Mouse (Mus musculus): ENCODE measurements at regions not wholly inside any gene's neighbourhood (a gene's known extent, or its start where the extent isn't known, plus 50 kb on each side); places are given as distances from the start of the nearest gene placed in this dataset.

- DNase-seq (ENCODE audit: low spot score in 2 of 2) = no peak
Measured at GRCm38 (mm10) chr12:15741219-15741618, 75.5 kb downstream of the Trib2 start.

GRCm38 (mm10) chr12:15738989-15739388 lies 77.7 kb downstream of the Trib2 start:
- no peak for DNase-seq (ENCODE audit: low spot score in 2 of 2)

GRCm38 (mm10) chr12:15731261-15731660 lies 85.5 kb downstream of the Trib2 start:
- DNase-seq (ENCODE audit: low spot score in 2 of 2) = no peak

GRCm38 (mm10) chr12:15729696-15730095 lies 87.0 kb downstream of the Trib2 start:
- no peak for DNase-seq (ENCODE audit: low spot score in 2 of 2)

- DNase-seq (ENCODE audit: low spot score in 2 of 2) = no peak
Measured at GRCm38 (mm10) chr12:15723529-15723928, 93.2 kb downstream of the Trib2 start.

GRCm38 (mm10) chr12:15722161-15722560 lies 94.6 kb downstream of the Trib2 start:
- DNase-seq (ENCODE audit: low spot score in 2 of 2) = no peak

- DNase-seq (ENCODE audit: low spot score in 2 of 2) = no peak
Measured at GRCm38 (mm10) chr12:15720171-15720570, 96.6 kb downstream of the Trib2 start.

GRCm38 (mm10) chr12:15718827-15719226 lies 97.9 kb downstream of the Trib2 start:
- no peak for DNase-seq (ENCODE audit: low spot score in 2 of 2)

- DNase-seq (ENCODE audit: low spot score in 2 of 2) = no peak
Measured at GRCm38 (mm10) chr12:15717989-15718388, 98.7 kb downstream of the Trib2 start.

GRCm38 (mm10) chr12:15717342-15717741 lies 99.4 kb downstream of the Trib2 start:
- no peak for DNase-seq (ENCODE audit: low spot score in 2 of 2)

GRCm38 (mm10) chr12:15713623-15714022 lies 103.1 kb downstream of the Trib2 start:
- DNase-seq (ENCODE audit: low spot score in 2 of 2) = no peak

GRCm38 (mm10) chr12:15707570-15708095 lies 109.1 kb downstream of the Trib2 start:
- no peak for DNase-seq (ENCODE audit: low spot score in 2 of 2)

- no peak for DNase-seq (ENCODE audit: low spot score in 2 of 2)
Measured at GRCm38 (mm10) chr12:15704412-15704811, 112.3 kb downstream of the Trib2 start.

- DNase-seq (ENCODE audit: low spot score in 2 of 2) = no peak
Measured at GRCm38 (mm10) chr12:15702137-15702536, 114.6 kb downstream of the Trib2 start.

- DNase-seq (ENCODE audit: low spot score in 2 of 2) = no peak
Measured at GRCm38 (mm10) chr12:15698829-15699228, 117.9 kb downstream of the Trib2 start.

- DNase-seq (ENCODE audit: low spot score in 2 of 2) = no peak
Measured at GRCm38 (mm10) chr12:15698042-15698771, 118.5 kb downstream of the Trib2 start.

- no peak for DNase-seq (ENCODE audit: low spot score in 2 of 2)
Measured at GRCm38 (mm10) chr12:15688342-15688741, 128.4 kb downstream of the Trib2 start.

GRCm38 (mm10) chr12:15684311-15684710 lies 132.4 kb downstream of the Trib2 start:
- no peak for DNase-seq (ENCODE audit: low spot score in 2 of 2)

GRCm38 (mm10) chr12:15681678-15682355 lies 134.9 kb downstream of the Trib2 start:
- DNase-seq (ENCODE audit: low spot score in 2 of 2) = no peak

GRCm38 (mm10) chr12:15676127-15676526 lies 140.6 kb downstream of the Trib2 start:
- no peak for DNase-seq (ENCODE audit: low spot score in 2 of 2)

- no peak for DNase-seq (ENCODE audit: low spot score in 2 of 2)
Measured at GRCm38 (mm10) chr12:15659755-15660154, 157.0 kb downstream of the Trib2 start.

- no peak for DNase-seq (ENCODE audit: low spot score in 2 of 2)
Measured at GRCm38 (mm10) chr12:15659332-15659731, 157.4 kb downstream of the Trib2 start.

- no peak for DNase-seq (ENCODE audit: low spot score in 2 of 2)
Measured at GRCm38 (mm10) chr12:15657748-15658251, 158.9 kb downstream of the Trib2 start.
